Mouse (Mus musculus) MEL (cell line): Measurements from ENCODE around the gene Vdr. TPM values are rescaled to one million over a fixed set of nuclear protein-coding genes. Genes with fewer than 3 reads are reported as not detected.

Experiments
- DNase-seq: peaks from one replicate; pipeline ENCODE4 v3.0.0; 2011; ENCODE audit warnings: low read depth, low spot score
- H3K27ac ChIP-seq: 2 replicates; pipeline ENCODE4 v1.5.1; 2012; ENCODE audit warnings: low read depth, mild to moderate bottlenecking, control low read depth, low read length, moderate library complexity; ENCODE audit not compliant: control insufficient read depth
- H3K27me3 ChIP-seq, 2 experiments: fragments of 150-350 bp in 1 of 2; sonication (generic) in 1 of 2; 2 replicates each; pipeline ENCODE4 v1.6.1; 2012; ENCODE audit warnings: low read length in 2 of 2, mild to moderate bottlenecking in 2 of 2, improper control_type of control experiment in 1 of 2, moderate library complexity in 1 of 2; ENCODE audit not compliant: insufficient read depth in 2 of 2, control insufficient read depth in 1 of 2
- H3K36me3 ChIP-seq, 2 experiments: 2 replicates each; pipeline ENCODE4 v1.6.1; 2012 to 2014; ENCODE audit warnings: low read length in 2 of 2, improper control_type of control experiment in 1 of 2, inconsistent platforms in 1 of 2, mild to moderate bottlenecking in 1 of 2; ENCODE audit not compliant: insufficient read depth in 2 of 2, control insufficient read depth in 1 of 2
- H3K4me1 ChIP-seq, 2 experiments: fragments of 150-350 bp in 1 of 2; sonication (generic) in 1 of 2; 2 replicates each; pipeline ENCODE4 v1.6.1; 2012; ENCODE audit warnings: low read length in 2 of 2, improper control_type of control experiment in 1 of 2, mild to moderate bottlenecking in 1 of 2; ENCODE audit not compliant: insufficient read depth in 2 of 2, control insufficient read depth in 1 of 2
- H3K4me3 ChIP-seq, 2 experiments: fragments of 150-350 bp in 1 of 2; sonication (generic) in 1 of 2; 2 replicates each; pipeline ENCODE4 v1.5.1; 2012; ENCODE audit warnings: low read depth in 2 of 2, low read length in 2 of 2, mild to moderate bottlenecking in 2 of 2, moderate library complexity in 2 of 2, control low read depth in 1 of 2, improper control_type of control experiment in 1 of 2; ENCODE audit not compliant: control insufficient read depth in 1 of 2, insufficient read depth in 1 of 2
- H3K79me2 ChIP-seq: 2 replicates; pipeline ENCODE4 v1.6.1; 2012; ENCODE audit warnings: mild to moderate bottlenecking, low read length, moderate library complexity; ENCODE audit not compliant: control insufficient read depth, poor library complexity, insufficient read depth
- H3K9ac ChIP-seq: 2 replicates; pipeline ENCODE4 v1.6.1; 2012; ENCODE audit warnings: low read depth, mild to moderate bottlenecking, control low read depth, low read length, moderate library complexity; ENCODE audit not compliant: control insufficient read depth, poor library complexity, severe bottlenecking
- H3K9me3 ChIP-seq: fragments of 150-350 bp; sonication (generic); replicated peaks from 2 replicates; pipeline ENCODE4 v1.6.1; 2012; ENCODE audit warnings: mild to moderate bottlenecking, low read length, improper control_type of control experiment, moderate library complexity; ENCODE audit not compliant: insufficient read depth
- CTCF ChIP-seq, 3 experiments: IDR thresholded peaks in 2 of 3; conservative IDR thresholded peaks in 1 of 3; 2 replicates each; pipeline ENCODE4 v1.5.1; 2011 to 2012; ENCODE audit warnings: low read length in 3 of 3, low read depth in 2 of 3, mild to moderate bottlenecking in 2 of 3, improper control_type of control experiment in 1 of 3, inconsistent platforms in 1 of 3, mixed read lengths in 1 of 3, moderate library complexity in 1 of 3; ENCODE audit not compliant: control insufficient read depth in 1 of 3, insufficient read depth in 1 of 3, poor library complexity in 1 of 3, severe bottlenecking in 1 of 3
- E2F4 ChIP-seq: IDR thresholded peaks from 2 replicates; pipeline ENCODE4 v1.6.1; 2011; ENCODE audit warnings: low read depth, low read length, improper control_type of control experiment, borderline replicate concordance
- EP300 ChIP-seq, 2 experiments: IDR thresholded peaks; 2 replicates each; pipeline ENCODE4 v1.6.1; 2011; ENCODE audit warnings: improper control_type of control experiment in 2 of 2, low read length in 2 of 2, low read depth in 1 of 2, mild to moderate bottlenecking in 1 of 2
- ETS1 ChIP-seq: IDR thresholded peaks from 2 replicates; pipeline ENCODE4 v1.6.1; 2012; ENCODE audit warnings: low read depth, mild to moderate bottlenecking, inconsistent platforms, low read length, improper control_type of control experiment, moderate library complexity
- JUND ChIP-seq: IDR thresholded peaks from 2 replicates; pipeline ENCODE4 v1.6.1; 2011; ENCODE audit warnings: low read depth, mild to moderate bottlenecking, improper control_type of control experiment, low read length
- MAZ ChIP-seq: IDR thresholded peaks from 2 replicates; pipeline ENCODE4 v1.6.1; 2012; ENCODE audit warnings: low read depth, mild to moderate bottlenecking, inconsistent platforms, low read length, improper control_type of control experiment
- MEF2A ChIP-seq: IDR thresholded peaks from 2 replicates; pipeline ENCODE4 v1.6.1; 2014; ENCODE audit warnings: low read depth, mild to moderate bottlenecking, inconsistent platforms, low read length, improper control_type of control experiment; ENCODE audit not compliant: poor library complexity, insufficient replicate concordance, severe bottlenecking; ENCODE audit errors: extremely low read depth
- MXI1 ChIP-seq: IDR thresholded peaks from 2 replicates; pipeline ENCODE4 v1.6.1; 2011; ENCODE audit warnings: mild to moderate bottlenecking, low read depth, low read length, improper control_type of control experiment
- POLR2A ChIP-seq, 2 experiments: IDR thresholded peaks; 2 replicates each; pipeline ENCODE4 v1.6.1; 2011 to 2012; ENCODE audit warnings: low read length in 2 of 2, mild to moderate bottlenecking in 2 of 2, control low read depth in 1 of 2, improper control_type of control experiment in 1 of 2, low read depth in 1 of 2, moderate library complexity in 1 of 2; ENCODE audit not compliant: control insufficient read depth in 1 of 2, insufficient read depth in 1 of 2, poor library complexity in 1 of 2
- POLR2AphosphoS5 ChIP-seq: IDR thresholded peaks from 2 replicates; pipeline ENCODE4 v1.6.1; 2012; ENCODE audit warnings: low read depth, borderline replicate concordance, mild to moderate bottlenecking, inconsistent platforms, low read length, moderate library complexity, mixed read lengths
- RCOR1 ChIP-seq: IDR thresholded peaks from 2 replicates; pipeline ENCODE4 v1.6.1; 2012; ENCODE audit warnings: low read depth, mild to moderate bottlenecking, inconsistent platforms, low read length, improper control_type of control experiment
- TAL1 ChIP-seq: IDR thresholded peaks from 2 replicates; pipeline ENCODE4 v1.6.1; 2012; ENCODE audit warnings: mild to moderate bottlenecking, inconsistent platforms, low read length, moderate library complexity, mixed read lengths
- TBP ChIP-seq: IDR thresholded peaks from 2 replicates; pipeline ENCODE4 v1.8.0; 2011; ENCODE audit warnings: low read depth, low read length, improper control_type of control experiment
- USF1 ChIP-seq: IDR thresholded peaks from 2 replicates; pipeline ENCODE4 v1.6.1; 2014; ENCODE audit warnings: low read depth, mild to moderate bottlenecking, inconsistent platforms, low read length, improper control_type of control experiment, moderate library complexity
- ZC3H11A ChIP-seq: IDR thresholded peaks from 2 replicates; pipeline ENCODE4 v1.6.1; 2012; ENCODE audit warnings: low read depth, mild to moderate bottlenecking, inconsistent platforms, low read length, improper control_type of control experiment
- ZKSCAN1 ChIP-seq: IDR thresholded peaks from 2 replicates; pipeline ENCODE4 v1.6.1; 2012; ENCODE audit warnings: low read depth, mild to moderate bottlenecking, inconsistent platforms, low read length, improper control_type of control experiment, moderate library complexity
- polyA plus RNA-seq, 2 experiments: library from polyadenylated mRNA; stranded (reverse) in 1 of 2; unstranded in 1 of 2; fragments of >175 nt in 1 of 2; fragments of >200 nt in 1 of 2; gene quantifications; 2 replicates each; pipeline versions ENCODE4 v1.2.1 to v1.2.4; 2012; ENCODE audit warnings: low replicate concordance in 2 of 2, low read depth in 1 of 2; ENCODE audit not compliant: insufficient read length in 2 of 2, insufficient read depth in 1 of 2, missing spikeins in 1 of 2
- total RNA-seq: library from RNA; depleted of rRNA; stranded (reverse); fragments of 300-350 nt; gene quantifications from 2 replicates; pipeline ENCODE4 v1.2.3, GENCODE M21; 2012

Vdr gene
- total and polyA plus RNA-seq, 3 experiments = 0.54 to 1.9 TPM; not detected in 1

DNA sequence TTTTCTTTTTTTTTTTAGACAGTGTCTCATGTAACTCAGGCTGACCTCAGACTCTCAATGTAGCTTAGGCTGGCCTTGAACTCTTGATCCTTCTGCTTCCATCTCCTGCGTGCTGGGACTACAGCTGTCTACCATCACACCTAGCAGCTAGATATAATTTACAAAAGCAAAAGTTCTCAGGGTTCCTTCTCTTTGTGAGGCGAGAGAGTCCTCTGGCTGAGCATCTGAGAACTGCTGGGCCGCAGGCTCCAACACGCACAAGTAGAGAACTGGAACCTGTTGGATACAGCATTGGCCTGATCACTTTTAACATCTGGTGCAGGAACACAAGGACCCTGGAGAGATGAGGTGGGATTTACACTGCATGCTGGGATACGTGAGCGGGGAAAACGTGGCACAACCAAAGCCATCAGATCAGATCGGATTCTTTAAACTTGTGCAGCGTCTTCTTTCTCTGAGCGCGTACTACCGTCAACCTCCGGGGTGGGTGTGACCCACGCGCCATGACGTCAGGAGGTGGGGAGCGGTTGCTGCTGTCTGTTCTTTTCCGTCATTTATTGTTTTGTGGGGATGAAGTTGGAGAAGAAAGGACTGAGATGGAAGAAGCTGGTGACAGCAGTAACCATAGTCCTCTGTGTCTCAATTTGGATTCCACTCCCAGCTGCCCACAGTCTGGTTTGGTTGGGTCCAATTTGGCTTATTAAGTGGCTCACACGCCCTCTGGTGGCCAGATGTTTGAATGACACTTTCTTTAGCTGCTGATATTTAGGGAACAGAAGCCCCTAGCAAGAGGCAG, 61.1 kb downstream of the Vdr start:
- H3K4me1 ChIP-seq = peaks cover 14 to 54% of the 10 kb centered on the region in 2 experiments
- H3K36me3 ChIP-seq = peaks cover 0 to 40% of the 10 kb centered on the region in 2 experiments; a peak in 3 of 4 replicates
- no peak for TF ChIP-seq E2F4
- 0 out of 2 replicates have a peak, but pooled peaks have one; percentile 4 for TF ChIP-seq POLR2AphosphoS5
- 0 out of 4 replicates have a peak, but pooled peaks of 1 of the 2 experiments have one; percentile 62 for TF ChIP-seq POLR2A (IDR thresholded peaks at IDR 0.05; ENCODE audit: control insufficient read depth in 1 of 2, insufficient read depth in 1 of 2, low read depth in 1 of 2, low read length in 2 of 2, poor library complexity in 1 of 2)
- peak in 2 of 3 experiments; percentile 76 to 89; a peak in 4 of 6 replicates for TF ChIP-seq CTCF (IDR thresholded peaks at IDR 0.05 in 2 of 3, conservative IDR thresholded peaks at IDR 0.05 in 1 of 3; ENCODE audit: control insufficient read depth in 1 of 3, insufficient read depth in 1 of 3, low read depth in 2 of 3, low read length in 3 of 3, poor library complexity in 1 of 3, severe bottlenecking in 1 of 3)
- no peak for TF ChIP-seq MAZ
- no peaks in the 10 kb centered on the region for H3K9me3 ChIP-seq
- H3K4me3 ChIP-seq = peak overlapping the region; percentile 62 to 72
- peak overlapping the region; percentile 93 for H3K27ac ChIP-seq
- peak overlapping the region; percentile 85 for H3K9ac ChIP-seq
- H3K27me3 ChIP-seq = no peaks in the 10 kb centered on the region
- H3K79me2 ChIP-seq = peaks cover 50% of the 10 kb centered on the region
- DNase-seq = peak; percentile 99

DNA sequence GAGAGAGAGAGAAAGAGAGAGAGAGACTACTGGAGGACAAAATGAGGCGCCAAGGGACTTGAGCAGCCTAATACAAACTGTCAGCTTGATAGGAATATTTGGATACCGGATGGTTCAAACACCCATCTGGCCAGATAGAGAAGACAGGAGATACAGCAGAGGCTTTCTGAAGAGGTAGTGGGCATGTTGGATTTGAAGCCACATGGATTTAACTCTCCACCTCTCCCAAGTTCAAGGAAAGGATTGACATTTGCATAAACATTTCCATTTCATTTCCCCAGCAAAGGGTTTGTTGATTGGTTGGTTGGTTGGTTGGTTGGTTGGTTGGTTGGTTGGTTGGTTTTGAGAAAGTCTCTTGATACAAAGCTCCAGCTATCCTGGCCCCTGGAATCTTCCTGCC, 62.6 kb downstream of the Vdr start:
- Histone ChIP-seq H3K36me3 (peaks cover 0 to 41% of the 10 kb centered on the region in 2 experiments; a peak in 3 of 4 replicates), H3K27me3 (no peaks in the 10 kb centered on the region), H3K27ac (peak overlapping the region; percentile 99), H3K4me3 (peak overlapping the region; percentile 72 to 77), H3K4me1 (peaks cover 14 to 54% of the 10 kb centered on the region in 2 experiments), H3K9me3 (no peaks in the 10 kb centered on the region), H3K79me2 (peaks cover 61% of the 10 kb centered on the region), H3K9ac (peak overlapping the region; percentile 85)
- TF ChIP-seq JUND = no peak
- no peak for TF ChIP-seq TBP
- no peak for TF ChIP-seq ETS1
- no peak for TF ChIP-seq ZC3H11A
- no peak for TF ChIP-seq MEF2A
- TF ChIP-seq RCOR1 = no peak
- TF ChIP-seq EP300 (IDR thresholded peaks at IDR 0.05; ENCODE audit: low read depth in 1 of 2, low read length in 2 of 2) = no peak
- TF ChIP-seq MAZ = no peak
- no peak for TF ChIP-seq MXI1
- TF ChIP-seq TAL1 = no peak
- TF ChIP-seq USF1 = no peak
- TF ChIP-seq ZKSCAN1 = no peak
- DNase-seq = peak; percentile 85
